Mouse (Mus musculus) embryonic facial prominence, embryonic 10.5 days (tissue): ENCODE measurements around the gene Farsb. TPM values are rescaled to one million over a fixed set of nuclear protein-coding genes. Genes with fewer than 3 reads are reported as not detected.

ENCODE experiments used
- DNase-seq: peaks from one replicate; pipeline ENCODE4 v3.0.0-alpha.2; 2017; ENCODE audit warnings: low spot score
- H3K27ac ChIP-seq: fragments of 300-500 bp; sonication (generic); replicated peaks from 2 replicates; pipeline ENCODE4 v1.5.1; 2016; ENCODE audit warnings: mild to moderate bottlenecking
- H3K27me3 ChIP-seq: fragments of 300-500 bp; sonication (generic); replicated peaks from 2 replicates; pipeline ENCODE4 v1.6.1; 2016; ENCODE audit warnings: low read depth, mild to moderate bottlenecking; ENCODE audit not compliant: poor library complexity, severe bottlenecking
- H3K36me3 ChIP-seq: fragments of 300-500 bp; sonication (generic); replicated peaks from 2 replicates; pipeline ENCODE4 v1.6.1; 2016; ENCODE audit warnings: mild to moderate bottlenecking, moderate library complexity
- H3K4me1 ChIP-seq: fragments of 300-500 bp; sonication (generic); 2 replicates; pipeline ENCODE4 v1.6.1; 2016
- H3K4me3 ChIP-seq: fragments of 300-500 bp; sonication (generic); 2 replicates; pipeline ENCODE4 v1.5.1; 2016; ENCODE audit warnings: mild to moderate bottlenecking, moderate library complexity
- H3K9me3 ChIP-seq: fragments of 300-500 bp; sonication (generic); 2 replicates; pipeline ENCODE4 v1.6.1; 2016; ENCODE audit warnings: mild to moderate bottlenecking
- WGBS: fragments of 180-500 bp; shearing (Covaris S2); methylation state at CpG from one replicate; pipeline ENCODE4 v1.1.7; 2016; 5-methylcytosine and 5-hydroxymethylcytosine counted together
- polyA plus RNA-seq: library from polyadenylated mRNA; unstranded; fragments of >200 nt; fragmentation: Nextera tagmentation; extraction: Ambion mirVana; gene quantifications from 2 replicates; pipeline ENCODE4 v1.2.1, GENCODE M21; 2016

The Farsb gene
- polyA plus RNA-seq, 1 experiment from 2014 or later = 152 TPM

- H3K36me3 ChIP-seq = peaks cover 78% of the 10 kb centered on the region
These were observed 34.8 kb downstream of the Farsb start for GRCm38 (mm10) chr1:78453886-78454285.

GRCm38 (mm10) chr1:78452544-78452943, 36.2 kb downstream of the Farsb start:
- peaks cover 79% of the 10 kb centered on the region for H3K36me3 ChIP-seq
- 92% methylated on average over 6 of the region's 6 CpGs for WGBS
- DNase-seq = no peak
- no peaks in the 10 kb centered on the region for H3K27me3 ChIP-seq
- H3K27ac ChIP-seq = no peak overlapping the region
- H3K4me1 ChIP-seq = peaks cover 3% of the 10 kb centered on the region; the same call in 1 of the 2 replicates
- H3K9me3 ChIP-seq = no peaks in the 10 kb centered on the region
- no peak overlapping the region for H3K4me3 ChIP-seq

More at GRCm38 (mm10) chr1:78453886-78454285, 34.8 kb downstream of the Farsb start:
- no peak for DNase-seq
- WGBS = 92% methylated on average over 8 of the region's 8 CpGs
- Histone ChIP-seq H3K4me1 (no peaks in the 10 kb centered on the region), H3K4me3 (no peak overlapping the region), H3K9me3 (no peaks in the 10 kb centered on the region), H3K27me3 (no peaks in the 10 kb centered on the region), H3K27ac (no peak overlapping the region)

GRCm38 (mm10) chr1:78451070-78451854, 37.4 kb downstream of the Farsb start:
- H3K4me1 ChIP-seq = peaks cover 3% of the 10 kb centered on the region; the same call in 1 of the 2 replicates
- H3K27me3 ChIP-seq = no peaks in the 10 kb centered on the region
- no peak overlapping the region for H3K4me3 ChIP-seq
- DNase-seq = no peak
- H3K36me3 ChIP-seq = peaks cover 82% of the 10 kb centered on the region
- H3K27ac ChIP-seq = no peak overlapping the region
- H3K9me3 ChIP-seq = no peaks in the 10 kb centered on the region
- WGBS = 81% methylated on average over 12 of the region's 12 CpGs

- no peak overlapping the region for H3K4me3 ChIP-seq
- DNase-seq = no peak
- no peaks in the 10 kb centered on the region for H3K9me3 ChIP-seq
- H3K27me3 ChIP-seq = no peaks in the 10 kb centered on the region
- 79% methylated on average over 1 of the region's 1 CpGs for WGBS
- H3K4me1 ChIP-seq = peaks cover 6% of the 10 kb centered on the region; the same call in 1 of the 2 replicates
- H3K27ac ChIP-seq = no peak overlapping the region
- H3K36me3 ChIP-seq = peaks cover 87% of the 10 kb centered on the region
These were observed 40.6 kb downstream of the Farsb start for GRCm38 (mm10) chr1:78448091-78448490.

GRCm38 (mm10) chr1:78446742-78447141, 42.0 kb downstream of the Farsb start:
- Histone ChIP-seq H3K27me3 (no peaks in the 10 kb centered on the region), H3K4me1 (peaks cover 13% of the 10 kb centered on the region; the same call in 1 of the 2 replicates), H3K4me3 (no peak overlapping the region), H3K27ac (no peak overlapping the region), H3K9me3 (no peaks in the 10 kb centered on the region), H3K36me3 (peaks cover 83% of the 10 kb centered on the region)
- DNase-seq = no peak
- 93% methylated on average over 6 of the region's 6 CpGs for WGBS

- Histone ChIP-seq H3K36me3 (peaks cover 83% of the 10 kb centered on the region), H3K27me3 (no peaks in the 10 kb centered on the region), H3K27ac (no peak overlapping the region), H3K4me3 (no peak overlapping the region), H3K4me1 (peaks cover 13% of the 10 kb centered on the region; the same call in 1 of the 2 replicates), H3K9me3 (no peaks in the 10 kb centered on the region)
- no peak for DNase-seq
- WGBS = 89% methylated on average over 8 of the region's 8 CpGs
These were observed 42.5 kb downstream of the Farsb start for GRCm38 (mm10) chr1:78446232-78446631.

- Histone ChIP-seq H3K9me3 (no peaks in the 10 kb centered on the region), H3K4me1 (peaks cover 12% of the 10 kb centered on the region; the same call in 1 of the 2 replicates), H3K4me3 (no peak overlapping the region), H3K27ac (no peak overlapping the region; the same call in 1 of the 2 replicates), H3K27me3 (no peaks in the 10 kb centered on the region), H3K36me3 (peaks cover 75% of the 10 kb centered on the region)
- peak; percentile 35 for DNase-seq
- WGBS = 79% methylated on average over 7 of the region's 7 CpGs
These were observed 45.6 kb downstream of the Farsb start for GRCm38 (mm10) chr1:78443056-78443455.

GRCm38 (mm10) chr1:78440716-78441115, 48.0 kb downstream of the Farsb start:
- Histone ChIP-seq H3K27me3 (no peaks in the 10 kb centered on the region), H3K9me3 (no peaks in the 10 kb centered on the region), H3K4me1 (peaks cover 10% of the 10 kb centered on the region; the same call in 1 of the 2 replicates), H3K4me3 (no peak overlapping the region), H3K27ac (no peak overlapping the region), H3K36me3 (peaks cover 56% of the 10 kb centered on the region)
- 88% methylated on average over 8 of the region's 8 CpGs for WGBS
- no peak for DNase-seq

- H3K36me3 ChIP-seq = peaks cover 31% of the 10 kb centered on the region
- H3K9me3 ChIP-seq = no peaks in the 10 kb centered on the region
- peaks cover 2% of the 10 kb centered on the region; the same call in 1 of the 2 replicates for H3K4me1 ChIP-seq
- WGBS = 85% methylated on average over 3 of the region's 3 CpGs
- H3K4me3 ChIP-seq = no peak overlapping the region
- H3K27ac ChIP-seq = no peak overlapping the region
- DNase-seq = no peak
- no peaks in the 10 kb centered on the region for H3K27me3 ChIP-seq
These were observed 51.5 kb downstream of the Farsb start for GRCm38 (mm10) chr1:78437150-78437549.

GRCm38 (mm10) chr1:78436445-78436844, 52.3 kb downstream of the Farsb start:
- Histone ChIP-seq H3K27ac (no peak overlapping the region), H3K4me1 (peaks cover 4% of the 10 kb centered on the region), H3K27me3 (no peaks in the 10 kb centered on the region), H3K9me3 (no peaks in the 10 kb centered on the region), H3K36me3 (peaks cover 28% of the 10 kb centered on the region), H3K4me3 (no peak overlapping the region)
- no peak for DNase-seq
- 96% methylated on average over 1 of the region's 1 CpGs for WGBS

GRCm38 (mm10) chr1:78435967-78436366, 52.7 kb downstream of the Farsb start:
- Histone ChIP-seq H3K4me1 (peaks cover 6% of the 10 kb centered on the region), H3K36me3 (peaks cover 24% of the 10 kb centered on the region), H3K4me3 (no peak overlapping the region), H3K9me3 (no peaks in the 10 kb centered on the region), H3K27me3 (no peaks in the 10 kb centered on the region), H3K27ac (no peak overlapping the region)
- WGBS = 88% methylated on average over 2 of the region's 2 CpGs
- no peak for DNase-seq

GRCm38 (mm10) chr1:78433472-78433871, 55.2 kb downstream of the Farsb start:
- H3K27me3 ChIP-seq = no peaks in the 10 kb centered on the region
- H3K4me3 ChIP-seq = no peak overlapping the region
- no peak overlapping the region for H3K27ac ChIP-seq
- peaks cover 10% of the 10 kb centered on the region; the same call in 1 of the 2 replicates for H3K36me3 ChIP-seq
- no peak for DNase-seq
- H3K4me1 ChIP-seq = peaks cover 15% of the 10 kb centered on the region
- no peaks in the 10 kb centered on the region for H3K9me3 ChIP-seq
- 92% methylated on average over 9 of the region's 9 CpGs for WGBS

GRCm38 (mm10) chr1:78428851-78429250, 59.8 kb downstream of the Farsb start:
- Histone ChIP-seq H3K27me3 (no peaks in the 10 kb centered on the region), H3K4me1 (peaks cover 18% of the 10 kb centered on the region), H3K9me3 (no peaks in the 10 kb centered on the region), H3K27ac (no peak overlapping the region), H3K4me3 (no peak overlapping the region), H3K36me3 (peaks cover 26% of the 10 kb centered on the region)
- WGBS = 49% methylated on average over 11 of the region's 11 CpGs
- no peak for DNase-seq
